ENCODE assay signal across 14 mouse cellular contexts in genomic region chr9:23570150-23570549, GRCm38 (mm10).
DNase-seq lines count a peak whose midpoint lies in the region; TF ChIP-seq lines count a peak whose summit lies in the region.
"Had no signal": no experiment of that assay in that cellular context is flagged by ENCODE, and none has a peak within 500 bp of the region (broad histone marks: within the 10 kb centered on the region; RNA-seq: fewer than 3 reads in every experiment).

No protein-coding gene starts in this region.

- H3K9ac ChIP-seq in heart, adult 2 months (ENCODE audit: low read depth, low read length), result no peak overlapping the region
- H3K9ac ChIP-seq: hindbrain, embryonic 15.5 days; neural tube, embryonic 13.5 days had no signal

- no peak for TF ChIP-seq POLR2A in heart, adult 2 months (IDR thresholded peaks at IDR 0.05; ENCODE audit: insufficient read depth, low read depth, low read length)

- no peak overlapping the region for H3K4me3 ChIP-seq in heart, adult 2 months
- H3K4me3 ChIP-seq in megakaryocyte, embryonic 14.5 days (replicated peaks), result peak overlapping the region; percentile 34
- H3K4me3 ChIP-seq: hindbrain, embryonic 15.5 days; limb, embryonic 10.5 days; neural tube, embryonic 13.5 days had no signal

- TF ChIP-seq CTCF in heart, adult 2 months (IDR thresholded peaks at IDR 0.05), result no peak

- H3K79me2 ChIP-seq in heart, adult 2 months (replicated peaks; ENCODE audit: control insufficient read depth, insufficient read depth, low read length), result no peaks in the 10 kb centered on the region

- no peaks in the 10 kb centered on the region for H3K9me3 ChIP-seq in megakaryocyte, embryonic 14.5 days
- H3K9me3 ChIP-seq: G1E; hindbrain, embryonic 15.5 days; limb, embryonic 10.5 days; neural tube, embryonic 13.5 days had no signal

- DNase-seq in heart, adult 2 months, result peak; percentile 19 to 20
- DNase-seq in heart, postnatal 25 days (ENCODE audit: low spot score), result no peak
- DNase-seq in spleen, postnatal 36 days (ENCODE audit: low spot score in 2 of 2), result peak; percentile 1 to 17
- DNase-seq in spleen, adult 18-20 months, result no peak
- no peak for DNase-seq in kidney, adult 8-10 months
- DNase-seq in frontal cortex, postnatal 10 days (ENCODE audit: low spot score in 2 of 2), result no peak
- DNase-seq: adrenal gland, postnatal 25 days; cerebellum, adult 9-10 months; kidney, postnatal 25 days had no signal

- 46% methylated on average over 8 of the region's 8 CpGs for WGBS in heart, adult 2 months

- H3K27ac ChIP-seq in heart, adult 2 months, result no peak overlapping the region
- H3K27ac ChIP-seq: hindbrain, embryonic 15.5 days; limb, embryonic 10.5 days; neural tube, embryonic 13.5 days had no signal

- TF ChIP-seq EP300 in heart, adult 2 months (IDR thresholded peaks at IDR 0.05; ENCODE audit: insufficient read depth, low read depth, low read length), result no peak

- no peaks in the 10 kb centered on the region for H3K27me3 ChIP-seq in heart, adult 2 months (ENCODE audit: control insufficient read depth, insufficient read depth, low read length)
- H3K27me3 ChIP-seq in megakaryocyte, embryonic 14.5 days (replicated peaks), result no peaks in the 10 kb centered on the region
- H3K27me3 ChIP-seq: hindbrain, embryonic 15.5 days; neural tube, embryonic 13.5 days had no signal

- H3K36me3 ChIP-seq in heart, adult 2 months (ENCODE audit: control insufficient read depth, insufficient read depth, low read length), result no peaks in the 10 kb centered on the region
- H3K36me3 ChIP-seq in megakaryocyte, embryonic 14.5 days (replicated peaks; ENCODE audit: low read length), result no peaks in the 10 kb centered on the region
- H3K36me3 ChIP-seq: G1E; hindbrain, embryonic 15.5 days; limb, embryonic 10.5 days; neural tube, embryonic 13.5 days had no signal

- intact Hi-C loops in heart, adult 2 months (cut with DNase I), result no loop called here
- intact Hi-C loops in heart, postnatal 25 days (cut with DNase I), result no loop called here

- no peaks in the 10 kb centered on the region for H3K4me1 ChIP-seq in heart, adult 2 months (ENCODE audit: control insufficient read depth, insufficient read depth, low read length)
- H3K4me1 ChIP-seq in megakaryocyte, embryonic 14.5 days, result peaks cover 27% of the 10 kb centered on the region
- H3K4me1 ChIP-seq: hindbrain, embryonic 15.5 days; limb, embryonic 10.5 days; neural tube, embryonic 13.5 days had no signal

Comparison
In these comparisons a context has a peak if more than half of its experiments do, and no peak if none do; other contexts are left out.
1. DNase-seq: peak in heart, adult 2 months (2 of 2) and spleen, postnatal 36 days (2 of 2); none in heart, postnatal 25 days (single experiment), spleen, adult 18-20 months (0 of 2), kidney, adult 8-10 months (0 of 2) and frontal cortex, postnatal 10 days (0 of 2).